Mouse (Mus musculus) liver, embryonic 12.5 days (tissue): ENCODE data around the gene 1110002E22Rik. TPM values are rescaled to one million over a fixed set of nuclear protein-coding genes. Genes with fewer than 3 reads are reported as not detected.

Experiments used
- ATAC-seq: fragments of 200-750 bp; cut with Nextera tagmentation; 2 replicates; pipeline ENCODE4 v1.8.0; 2017; ENCODE audit warnings: moderate number of reproducible peaks, mild to moderate bottlenecking, moderate library complexity
- H3K27ac ChIP-seq: fragments of 300-500 bp; sonication (generic); 2 replicates; pipeline ENCODE4 v1.5.1; 2016; ENCODE audit warnings: mild to moderate bottlenecking
- H3K27me3 ChIP-seq: fragments of 300-500 bp; sonication (generic); replicated peaks from 2 replicates; pipeline ENCODE4 v1.6.1; 2016; ENCODE audit warnings: mild to moderate bottlenecking, moderate library complexity
- H3K36me3 ChIP-seq: fragments of 300-500 bp; sonication (generic); 2 replicates; pipeline ENCODE4 v1.6.1; 2016; ENCODE audit warnings: mild to moderate bottlenecking, moderate library complexity
- H3K4me1 ChIP-seq: fragments of 300-500 bp; sonication (generic); 2 replicates; pipeline ENCODE4 v1.6.1; 2016
- H3K4me2 ChIP-seq: fragments of 300-500 bp; sonication (generic); 2 replicates; pipeline ENCODE4 v1.6.1; 2016; ENCODE audit warnings: mild to moderate bottlenecking, moderate library complexity
- H3K4me3 ChIP-seq: fragments of 300-500 bp; sonication (generic); 2 replicates; pipeline ENCODE4 v1.5.1; 2016; ENCODE audit warnings: mild to moderate bottlenecking, moderate library complexity
- H3K9ac ChIP-seq: fragments of 300-500 bp; sonication (generic); 2 replicates; pipeline ENCODE4 v1.6.1; 2016; ENCODE audit warnings: mild to moderate bottlenecking, moderate library complexity
- H3K9me3 ChIP-seq: fragments of 300-500 bp; sonication (generic); replicated peaks from 2 replicates; pipeline ENCODE4 v1.6.1; 2016; ENCODE audit warnings: mild to moderate bottlenecking, moderate library complexity
- WGBS: fragments of 180-500 bp; shearing (Covaris S2); methylation state at CpG from one replicate; pipeline ENCODE4 v1.1.7; 2016; ENCODE audit not compliant: insufficient replicate concordance; 5-methylcytosine and 5-hydroxymethylcytosine counted together
- polyA plus RNA-seq: library from polyadenylated mRNA; unstranded; fragments of >200 nt; fragmentation: Nextera tagmentation; extraction: Ambion mirVana; gene quantifications from 2 replicates; pipeline ENCODE4 v1.2.1, GENCODE M21; 2016

The 1110002E22Rik gene
- polyA plus RNA-seq, 1 experiment from 2014 or later = 0.04 TPM

- H3K36me3 ChIP-seq = no peaks in the 10 kb centered on the region
- peaks cover 10% of the 10 kb centered on the region; the same call in 1 of the 2 replicates for H3K27me3 ChIP-seq
- ATAC-seq = no peak
- no peak overlapping the region for H3K9ac ChIP-seq
- 75% methylated on average over 20 of the region's 20 CpGs for WGBS
- H3K27ac ChIP-seq = no peak overlapping the region
- H3K4me2 ChIP-seq = no peak overlapping the region
- H3K9me3 ChIP-seq = no peaks in the 10 kb centered on the region
- no peak overlapping the region for H3K4me3 ChIP-seq
- no peaks in the 10 kb centered on the region for H3K4me1 ChIP-seq
Observed at GRCm38 (mm10) chr3:138066348-138066856, 1.6 kb downstream of the 1110002E22Rik start.

GRCm38 (mm10) chr3:138067288-138067687 is 2.4 kb downstream of the 1110002E22Rik start, which contains the start of gene Gm5105:
Gene Gm5105, minus strand, starts transcription at chr3:138067388.
- Histone ChIP-seq H3K4me3 (no peak within 1 kb of the TSS), H3K9ac (no peak within 1 kb of the TSS), H3K27ac (no peak within 1 kb of the TSS), H3K27me3 (peaks cover 10% of the 10 kb centered on the region; the same call in 1 of the 2 replicates), H3K36me3 (no peaks in the 10 kb centered on the region), H3K9me3 (no peaks in the 10 kb centered on the region), H3K4me1 (no peaks in the 10 kb centered on the region), H3K4me2 (no peak within 1 kb of the TSS)
- no peak for ATAC-seq
- WGBS = 83% methylated on average over 12 of the region's 12 CpGs

GRCm38 (mm10) chr3:138068103-138068502 is 3.3 kb downstream of the 1110002E22Rik start:
- no peak for ATAC-seq
- Histone ChIP-seq H3K4me1 (no peaks in the 10 kb centered on the region), H3K9ac (no peak overlapping the region), H3K4me2 (no peak overlapping the region), H3K36me3 (no peaks in the 10 kb centered on the region), H3K27ac (no peak overlapping the region), H3K4me3 (no peak overlapping the region), H3K27me3 (peaks cover 10% of the 10 kb centered on the region; the same call in 1 of the 2 replicates), H3K9me3 (no peaks in the 10 kb centered on the region)
- WGBS = 81% methylated on average over 12 of the region's 12 CpGs

GRCm38 (mm10) chr3:138069756-138070511 is 5.1 kb downstream of the 1110002E22Rik start:
- Histone ChIP-seq H3K36me3 (no peaks in the 10 kb centered on the region), H3K9ac (no peak overlapping the region), H3K9me3 (no peaks in the 10 kb centered on the region), H3K27me3 (peaks cover 10% of the 10 kb centered on the region; the same call in 1 of the 2 replicates), H3K4me1 (no peaks in the 10 kb centered on the region), H3K4me3 (no peak overlapping the region), H3K27ac (no peak overlapping the region), H3K4me2 (no peak overlapping the region)
- ATAC-seq = no peak
- WGBS = 66% methylated on average over 18 of the region's 18 CpGs

- Histone ChIP-seq H3K9ac (no peak overlapping the region), H3K4me3 (no peak overlapping the region), H3K9me3 (no peaks in the 10 kb centered on the region), H3K4me2 (no peak overlapping the region), H3K36me3 (no peaks in the 10 kb centered on the region), H3K27me3 (peaks cover 4% of the 10 kb centered on the region; the same call in 1 of the 2 replicates), H3K27ac (no peak overlapping the region), H3K4me1 (no peaks in the 10 kb centered on the region)
- 23% methylated on average over 1 of the region's 1 CpGs for WGBS
- no peak for ATAC-seq
Observed at GRCm38 (mm10) chr3:138071004-138071403, 6.2 kb downstream of the 1110002E22Rik start.

- Histone ChIP-seq H3K4me2 (no peak overlapping the region), H3K27ac (no peak overlapping the region), H3K4me3 (no peak overlapping the region), H3K36me3 (no peaks in the 10 kb centered on the region), H3K9ac (no peak overlapping the region), H3K9me3 (no peaks in the 10 kb centered on the region), H3K4me1 (no peaks in the 10 kb centered on the region), H3K27me3 (0 out of 2 replicates have a peak, but pooled peaks cover 4% of the 10 kb centered on the region)
- no peak for ATAC-seq
- 66% methylated on average over 10 of the region's 10 CpGs for WGBS
Observed at GRCm38 (mm10) chr3:138071476-138072073, 6.7 kb downstream of the 1110002E22Rik start.

- H3K4me3 ChIP-seq = no peak overlapping the region
- no peak for ATAC-seq
Observed at GRCm38 (mm10) chr3:138074214-138074613, 9.4 kb downstream of the 1110002E22Rik start.

GRCm38 (mm10) chr3:138075209-138075608 is 10.4 kb downstream of the 1110002E22Rik start:
- Histone ChIP-seq H3K36me3 (no peaks in the 10 kb centered on the region), H3K4me1 (no peaks in the 10 kb centered on the region), H3K4me2 (no peak overlapping the region), H3K27me3 (no peaks in the 10 kb centered on the region), H3K9ac (no peak overlapping the region), H3K27ac (no peak overlapping the region), H3K4me3 (no peak overlapping the region), H3K9me3 (no peaks in the 10 kb centered on the region)
- 75% methylated on average over 8 of the region's 8 CpGs for WGBS
- no peak for ATAC-seq

More at GRCm38 (mm10) chr3:138074214-138074613, 9.4 kb downstream of the 1110002E22Rik start:
- Histone ChIP-seq H3K4me2 (no peak overlapping the region), H3K9ac (no peak overlapping the region), H3K27ac (no peak overlapping the region), H3K9me3 (no peaks in the 10 kb centered on the region), H3K27me3 (no peaks in the 10 kb centered on the region), H3K4me1 (no peaks in the 10 kb centered on the region), H3K36me3 (no peaks in the 10 kb centered on the region)
- 83% methylated on average over 1 of the region's 1 CpGs for WGBS

- no peaks in the 10 kb centered on the region for H3K9me3 ChIP-seq
- no peak overlapping the region for H3K9ac ChIP-seq
- H3K27ac ChIP-seq = no peak overlapping the region
- H3K4me3 ChIP-seq = no peak overlapping the region
- no peaks in the 10 kb centered on the region for H3K36me3 ChIP-seq
- H3K4me1 ChIP-seq = no peaks in the 10 kb centered on the region
- no peak overlapping the region for H3K4me2 ChIP-seq
- H3K27me3 ChIP-seq = no peaks in the 10 kb centered on the region
- 70% methylated on average over 11 of the region's 11 CpGs for WGBS
- ATAC-seq = no peak
Observed at GRCm38 (mm10) chr3:138077476-138078340, 12.9 kb downstream of the 1110002E22Rik start.

GRCm38 (mm10) chr3:138078701-138079100 is 13.8 kb downstream of the 1110002E22Rik start:
- no peak for ATAC-seq
- no peak overlapping the region for H3K4me3 ChIP-seq
- no peaks in the 10 kb centered on the region for H3K4me1 ChIP-seq
- no peak overlapping the region for H3K4me2 ChIP-seq
- no peak overlapping the region for H3K27ac ChIP-seq
- H3K9ac ChIP-seq = no peak overlapping the region
- WGBS = 68% methylated on average over 1 of the region's 1 CpGs
- no peaks in the 10 kb centered on the region for H3K27me3 ChIP-seq
- no peaks in the 10 kb centered on the region for H3K9me3 ChIP-seq
- no peaks in the 10 kb centered on the region for H3K36me3 ChIP-seq

GRCm38 (mm10) chr3:138083073-138083637 is 18.3 kb downstream of the 1110002E22Rik start:
- Histone ChIP-seq H3K9me3 (no peaks in the 10 kb centered on the region), H3K36me3 (no peaks in the 10 kb centered on the region), H3K9ac (no peak overlapping the region), H3K27me3 (no peaks in the 10 kb centered on the region), H3K4me3 (no peak overlapping the region), H3K4me1 (no peaks in the 10 kb centered on the region), H3K27ac (no peak overlapping the region), H3K4me2 (no peak overlapping the region)
- WGBS = 72% methylated on average over 1 of the region's 1 CpGs
- no peak for ATAC-seq
